Mouse (Mus musculus) spleen, adult 2 months (tissue): ENCODE data around the gene Atp6v1c2.

Source experiments
- CTCF ChIP-seq: fragments of 200-500 bp; IDR thresholded peaks from 2 replicates; pipeline ENCODE4 v1.5.1; 2011; ENCODE audit warnings: mild to moderate bottlenecking, inconsistent platforms; ENCODE audit not compliant: insufficient read depth, insufficient read length, insufficient replicate concordance; ENCODE audit errors: extremely low read depth
- POLR2A ChIP-seq: fragments of 200-500 bp; IDR thresholded peaks from 2 replicates; pipeline ENCODE4 v1.6.1; 2011; ENCODE audit warnings: low read depth, low read length, inconsistent platforms

- no peak for TF ChIP-seq CTCF
- no peak for TF ChIP-seq POLR2A
Measured at GRCm38 (mm10) chr12:17372696-17373095, 43.5 kb upstream of the Atp6v1c2 start.
